Mouse (Mus musculus): ENCODE measurements at regions not wholly inside any gene's neighbourhood (a gene's known extent, or its start where the extent isn't known, plus 50 kb on each side); places are given as distances from the start of the nearest gene placed in this dataset.

DNA sequence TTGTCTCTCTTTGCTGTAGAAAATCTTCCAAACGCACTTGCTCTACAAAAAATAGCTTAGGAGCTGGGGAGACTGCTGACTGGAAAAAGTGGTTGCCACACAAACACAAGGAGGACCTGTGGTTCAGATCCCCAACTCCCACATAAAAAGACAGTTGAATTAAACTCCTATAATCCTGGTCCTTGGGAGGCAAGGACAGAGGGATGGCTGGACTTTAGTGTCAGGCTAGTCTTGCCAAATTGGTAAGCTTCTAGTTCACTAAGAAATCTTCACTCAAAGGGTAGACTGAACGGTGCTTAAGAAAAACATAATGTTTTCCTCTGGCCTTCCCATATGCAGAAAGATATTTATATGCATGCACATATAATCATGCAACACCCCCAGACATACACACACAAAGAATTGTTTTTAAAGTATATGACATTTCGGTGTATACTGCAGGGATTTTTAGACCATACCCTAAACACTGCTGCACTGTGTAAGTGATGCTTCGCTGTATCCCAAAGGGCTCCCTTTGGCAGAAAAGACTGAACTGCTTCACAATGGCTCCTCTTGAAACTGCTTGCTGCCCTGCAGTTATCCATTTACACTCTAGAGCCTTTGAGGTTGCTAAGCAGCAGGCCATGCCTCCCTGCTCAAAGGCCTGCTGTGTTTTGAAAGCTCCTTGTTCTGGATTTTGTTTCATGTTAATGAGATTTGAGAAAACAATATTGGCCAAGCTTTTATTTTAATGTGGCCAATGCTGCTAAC lies 1299.3 kb downstream of the Zfp704 start:
- Histone ChIP-seq H3K27me3 (ENCODE audit: control insufficient read depth, insufficient read depth, low read length) (no peaks in the 10 kb centered on the region), H3K27ac (no peak overlapping the region), H3K79me2 (replicated peaks; ENCODE audit: control insufficient read depth, insufficient read depth, low read length) (no peaks in the 10 kb centered on the region), H3K36me3 (ENCODE audit: control insufficient read depth, insufficient read depth, low read length) (no peaks in the 10 kb centered on the region), H3K4me1 (ENCODE audit: control insufficient read depth, insufficient read depth, low read length) (no peaks in the 10 kb centered on the region), H3K4me3 (no peak overlapping the region), H3K9ac (ENCODE audit: low read depth, low read length) (no peak overlapping the region)
- no peak for TF ChIP-seq POLR2A (IDR thresholded peaks at IDR 0.05; ENCODE audit: insufficient read depth, low read depth, low read length)
- 61% methylated on average over 4 of the region's 4 CpGs for WGBS
- intact Hi-C loops (cut with DNase I) = no loop called here
- DNase-seq = no peak

DNA sequence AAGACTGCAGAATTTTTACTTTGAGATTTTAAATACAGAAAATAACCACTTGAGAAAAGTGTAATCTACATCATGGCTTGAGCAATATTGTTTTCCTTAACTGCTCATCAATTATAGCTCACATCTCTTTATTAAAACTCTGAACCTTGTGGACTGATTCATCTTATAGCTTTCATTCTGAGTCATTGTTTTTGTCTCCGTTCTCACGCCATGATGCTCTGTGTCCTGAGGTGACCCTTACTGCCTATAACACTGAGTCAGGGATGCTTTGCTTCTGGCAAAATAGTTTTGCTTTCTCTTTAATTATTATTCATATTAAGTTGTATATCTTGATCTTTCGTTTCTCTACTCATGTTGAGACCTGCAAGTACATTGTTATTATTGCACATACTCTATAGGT lies 1302.6 kb downstream of the Zfp704 start:
- no peak for DNase-seq
- TF ChIP-seq CTCF (IDR thresholded peaks at IDR 0.05) (no peak), EP300 (IDR thresholded peaks at IDR 0.05; ENCODE audit: insufficient read depth, low read depth, low read length) (no peak), POLR2A (IDR thresholded peaks at IDR 0.05; ENCODE audit: insufficient read depth, low read depth, low read length) (no peak)
- Histone ChIP-seq H3K27me3 (ENCODE audit: control insufficient read depth, insufficient read depth, low read length) (no peaks in the 10 kb centered on the region), H3K9ac (ENCODE audit: low read depth, low read length) (no peak overlapping the region), H3K27ac (no peak overlapping the region), H3K4me3 (no peak overlapping the region), H3K4me1 (ENCODE audit: control insufficient read depth, insufficient read depth, low read length) (no peaks in the 10 kb centered on the region), H3K79me2 (replicated peaks; ENCODE audit: control insufficient read depth, insufficient read depth, low read length) (no peaks in the 10 kb centered on the region), H3K36me3 (ENCODE audit: control insufficient read depth, insufficient read depth, low read length) (no peaks in the 10 kb centered on the region)
- intact Hi-C loops (cut with DNase I) = no loop called here
- WGBS = 64% methylated on average over 3 of the region's 3 CpGs

DNA sequence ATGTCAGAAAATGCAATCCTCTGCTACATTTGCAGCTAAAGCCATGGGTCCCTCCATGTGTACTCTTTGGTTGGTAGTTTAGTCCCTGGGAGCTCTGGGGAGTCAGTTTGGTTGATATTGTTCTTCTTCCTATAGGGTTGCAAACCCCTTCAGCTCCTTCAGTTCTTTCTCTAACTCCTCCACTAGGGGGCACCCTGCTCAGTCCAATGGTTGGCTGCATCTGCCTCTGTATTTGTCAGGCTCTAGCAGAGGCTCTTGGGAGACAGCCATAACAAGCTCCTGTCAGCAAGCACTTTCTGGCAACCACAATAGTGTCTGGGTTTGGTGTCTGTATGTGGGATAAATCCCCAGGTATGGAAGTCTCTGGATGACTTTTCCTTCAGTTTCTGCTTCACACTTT lies 1305.1 kb downstream of the Zfp704 start:
- H3K79me2 ChIP-seq (replicated peaks; ENCODE audit: control insufficient read depth, insufficient read depth, low read length) = no peaks in the 10 kb centered on the region
- H3K4me1 ChIP-seq (ENCODE audit: control insufficient read depth, insufficient read depth, low read length) = no peaks in the 10 kb centered on the region
- no peak overlapping the region for H3K9ac ChIP-seq (ENCODE audit: low read depth, low read length)
- no peaks in the 10 kb centered on the region for H3K36me3 ChIP-seq (ENCODE audit: control insufficient read depth, insufficient read depth, low read length)
- intact Hi-C loops (cut with DNase I) = no loop called here
- no peak for TF ChIP-seq POLR2A (IDR thresholded peaks at IDR 0.05; ENCODE audit: insufficient read depth, low read depth, low read length)
- no peak for TF ChIP-seq EP300 (IDR thresholded peaks at IDR 0.05; ENCODE audit: insufficient read depth, low read depth, low read length)
- no peak for TF ChIP-seq CTCF (IDR thresholded peaks at IDR 0.05)
- no peaks in the 10 kb centered on the region for H3K27me3 ChIP-seq (ENCODE audit: control insufficient read depth, insufficient read depth, low read length)
- no peak for DNase-seq
- no peak overlapping the region for H3K27ac ChIP-seq
- H3K4me3 ChIP-seq = no peak overlapping the region

DNA sequence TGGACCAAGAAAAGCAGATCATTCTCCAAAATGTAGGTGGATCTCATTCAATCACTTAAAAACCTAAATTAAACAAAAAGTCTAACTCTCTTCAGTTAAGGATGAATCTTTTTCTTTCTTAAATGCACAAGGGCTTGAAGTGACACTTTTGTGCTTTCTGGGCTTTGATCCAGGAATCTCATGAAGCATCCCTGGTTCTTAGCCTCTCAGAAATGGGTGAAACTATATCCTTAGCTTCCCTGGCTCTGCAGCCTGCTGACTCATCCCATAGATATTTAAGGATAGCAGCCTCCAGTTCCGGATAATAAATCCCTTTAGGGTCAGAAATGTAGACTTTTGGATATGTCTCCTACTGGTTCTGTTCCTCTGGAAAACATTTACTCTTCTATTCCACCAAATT lies 1316.8 kb downstream of the Zfp704 start:
- Histone ChIP-seq H3K9ac (ENCODE audit: low read depth, low read length) (no peak overlapping the region), H3K79me2 (replicated peaks; ENCODE audit: control insufficient read depth, insufficient read depth, low read length) (no peaks in the 10 kb centered on the region), H3K4me3 (no peak overlapping the region), H3K4me1 (ENCODE audit: control insufficient read depth, insufficient read depth, low read length) (no peaks in the 10 kb centered on the region), H3K27ac (no peak overlapping the region), H3K27me3 (ENCODE audit: control insufficient read depth, insufficient read depth, low read length) (no peaks in the 10 kb centered on the region), H3K36me3 (ENCODE audit: control insufficient read depth, insufficient read depth, low read length) (no peaks in the 10 kb centered on the region)
- 42% methylated on average over 1 of the region's 1 CpGs for WGBS
- TF ChIP-seq EP300 (IDR thresholded peaks at IDR 0.05; ENCODE audit: insufficient read depth, low read depth, low read length) (no peak), POLR2A (IDR thresholded peaks at IDR 0.05; ENCODE audit: insufficient read depth, low read depth, low read length) (no peak), CTCF (IDR thresholded peaks at IDR 0.05) (no peak)
- no peak for DNase-seq
- intact Hi-C loops (cut with DNase I) = no loop called here

DNA sequence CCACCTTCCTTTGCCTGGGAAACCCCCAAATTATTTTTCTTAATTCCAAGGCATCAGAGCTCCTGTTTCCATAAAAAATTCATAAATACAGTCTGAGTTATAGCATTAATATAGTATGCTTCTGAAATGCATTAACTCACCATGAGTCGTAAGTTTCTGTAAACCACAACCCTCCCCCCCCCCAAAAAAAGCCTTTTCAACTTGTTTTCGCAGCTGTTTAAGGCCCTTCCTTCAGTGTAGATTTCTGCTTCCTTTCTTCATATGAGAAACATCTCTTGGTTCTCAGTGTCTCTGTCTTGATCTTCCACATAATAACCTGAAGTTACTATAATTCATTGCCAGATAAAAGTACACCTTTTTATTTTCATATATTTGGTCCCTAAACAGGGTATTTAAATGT lies 1320.3 kb downstream of the Zfp704 start:
- no peak for DNase-seq
- Histone ChIP-seq H3K79me2 (replicated peaks; ENCODE audit: control insufficient read depth, insufficient read depth, low read length) (no peaks in the 10 kb centered on the region), H3K36me3 (ENCODE audit: control insufficient read depth, insufficient read depth, low read length) (no peaks in the 10 kb centered on the region), H3K27ac (no peak overlapping the region), H3K4me3 (no peak overlapping the region), H3K4me1 (ENCODE audit: control insufficient read depth, insufficient read depth, low read length) (no peaks in the 10 kb centered on the region), H3K9ac (ENCODE audit: low read depth, low read length) (no peak overlapping the region), H3K27me3 (ENCODE audit: control insufficient read depth, insufficient read depth, low read length) (no peaks in the 10 kb centered on the region)
- TF ChIP-seq CTCF (IDR thresholded peaks at IDR 0.05) (no peak), EP300 (IDR thresholded peaks at IDR 0.05; ENCODE audit: insufficient read depth, low read depth, low read length) (no peak), POLR2A (IDR thresholded peaks at IDR 0.05; ENCODE audit: insufficient read depth, low read depth, low read length) (no peak)
- 82% methylated on average over 2 of the region's 2 CpGs for WGBS
- intact Hi-C loops (cut with DNase I) = no loop called here

DNA sequence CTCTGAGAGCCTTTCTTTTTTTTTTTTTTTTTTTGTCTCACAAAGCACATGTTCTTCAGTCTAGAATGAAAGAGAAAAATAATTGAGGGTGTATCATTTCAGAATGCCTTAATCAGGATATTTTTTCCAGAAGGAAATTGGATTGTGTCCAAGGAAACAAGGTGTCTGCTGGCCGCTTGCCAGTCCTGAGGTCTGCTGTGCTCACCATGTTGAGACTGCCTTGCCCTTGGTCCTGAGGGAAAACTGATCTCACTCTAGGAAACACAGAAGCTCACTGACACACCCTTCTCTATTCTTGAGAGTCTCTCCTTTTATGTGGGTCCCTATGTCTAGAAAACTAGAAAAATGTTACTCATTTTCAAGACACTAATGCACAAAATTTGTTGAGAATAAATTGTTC lies 1321.4 kb downstream of the Zfp704 start:
- H3K4me1 ChIP-seq (ENCODE audit: control insufficient read depth, insufficient read depth, low read length) = no peaks in the 10 kb centered on the region
- H3K4me3 ChIP-seq = no peak overlapping the region
- H3K9ac ChIP-seq (ENCODE audit: low read depth, low read length) = no peak overlapping the region
- WGBS = 28% methylated on average over 1 of the region's 1 CpGs
- H3K27me3 ChIP-seq (ENCODE audit: control insufficient read depth, insufficient read depth, low read length) = no peaks in the 10 kb centered on the region
- DNase-seq = no peak
- no peak overlapping the region for H3K27ac ChIP-seq
- TF ChIP-seq EP300 (IDR thresholded peaks at IDR 0.05; ENCODE audit: insufficient read depth, low read depth, low read length) (no peak), CTCF (IDR thresholded peaks at IDR 0.05) (no peak), POLR2A (IDR thresholded peaks at IDR 0.05; ENCODE audit: insufficient read depth, low read depth, low read length) (no peak)
- H3K79me2 ChIP-seq (replicated peaks; ENCODE audit: control insufficient read depth, insufficient read depth, low read length) = no peaks in the 10 kb centered on the region
- H3K36me3 ChIP-seq (ENCODE audit: control insufficient read depth, insufficient read depth, low read length) = no peaks in the 10 kb centered on the region
- intact Hi-C loops (cut with DNase I) = no loop called here

Measured in heart, adult 2 months (tissue).